Mouse (Mus musculus): Measurements from ENCODE around the gene Lipe. TPM values are rescaled to one million over a fixed set of nuclear protein-coding genes. Genes with fewer than 3 reads are reported as not detected.

Gene Lipe
- total RNA-seq, 1 experiment, result 3.8 TPM

GRCm38 (mm10) chr7:25411861-25412260 lies 13.4 kb upstream of the Lipe start:
- H3K4me3 ChIP-seq (ENCODE audit: insufficient read depth in 1 of 2, low read depth in 1 of 2, low read length in 2 of 2, poor library complexity in 1 of 2, severe bottlenecking in 1 of 2), result no peak overlapping the region
- no peaks in the 10 kb centered on the region for H3K9me3 ChIP-seq (ENCODE audit: control insufficient read depth, insufficient read depth, low read depth, low read length)
- H3K9ac ChIP-seq (ENCODE audit: insufficient read depth, low read depth, low read length, poor library complexity, severe bottlenecking), result no peak overlapping the region
- no peaks in the 10 kb centered on the region for H3K36me3 ChIP-seq (ENCODE audit: control insufficient read depth, insufficient read depth, low read length, poor library complexity, severe bottlenecking)
- TF ChIP-seq ZC3H11A (IDR thresholded peaks at IDR 0.05; ENCODE audit: borderline replicate concordance, low read depth, low read length) (no peak), HCFC1 (IDR thresholded peaks at IDR 0.05; ENCODE audit: borderline replicate concordance, insufficient read depth, low read length) (no peak), MAFK (IDR thresholded peaks at IDR 0.05; ENCODE audit: insufficient read depth, low read depth, low read length) (no peak), ZNF384 (IDR thresholded peaks at IDR 0.05; ENCODE audit: low read depth, low read length) (no peak), CHD2 (IDR thresholded peaks at IDR 0.05; ENCODE audit: low read depth, low read length) (no peak)
- no peak for DNase-seq (ENCODE audit: low read depth, low spot score)
- no peak overlapping the region for H3K27ac ChIP-seq (ENCODE audit: insufficient read depth, low read depth, low read length, poor library complexity, severe bottlenecking)
- in situ Hi-C loops (cut with MboI; ENCODE audit: low sequenced_read_pairs in 2 of 2, unreplicated experiment in 2 of 2), result no loop called here
- peaks cover 0 to 4% of the 10 kb centered on the region in 2 experiments; a peak in 1 of 4 replicates for H3K4me1 ChIP-seq (ENCODE audit: control insufficient read depth in 2 of 2, insufficient read depth in 2 of 2, low read length in 2 of 2, poor library complexity in 1 of 2)

DNA sequence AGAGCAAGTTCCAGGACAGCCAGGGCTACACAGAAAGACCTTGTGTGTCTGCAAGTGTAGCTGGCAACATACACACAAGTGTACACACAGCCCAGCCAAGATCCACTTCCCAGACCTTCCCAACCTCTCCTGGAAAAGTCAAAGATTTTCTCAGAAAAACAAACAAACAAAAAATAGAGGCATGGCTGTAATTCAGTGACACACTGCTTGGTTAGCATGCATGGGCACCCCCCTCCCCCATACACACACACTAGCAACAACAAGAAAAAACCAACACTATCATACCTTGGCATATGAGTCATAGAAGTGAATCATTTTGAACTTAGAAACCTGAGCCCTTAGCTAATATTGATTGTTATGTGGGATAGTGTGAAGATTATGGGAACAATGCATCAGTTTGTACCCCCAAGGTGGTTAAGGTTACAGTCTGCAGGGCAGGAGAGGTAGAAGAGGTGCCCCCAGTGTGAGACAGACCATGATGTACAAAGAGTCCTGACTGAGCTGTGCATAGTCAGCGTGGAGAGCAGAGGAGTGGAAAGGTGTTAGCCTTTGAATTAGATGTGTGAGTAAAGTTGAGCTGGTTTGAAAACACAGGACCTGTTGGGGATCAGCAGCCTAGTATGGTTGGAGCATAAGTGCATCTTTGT lies 12.6 kb upstream of the Lipe start:
- no peak for DNase-seq (ENCODE audit: low read depth, low spot score)
- H3K4me1 ChIP-seq (ENCODE audit: control insufficient read depth in 2 of 2, insufficient read depth in 2 of 2, low read length in 2 of 2, poor library complexity in 1 of 2), result peaks cover 0 to 4% of the 10 kb centered on the region in 2 experiments; a peak in 1 of 4 replicates
- in situ Hi-C loops (cut with MboI; ENCODE audit: low sequenced_read_pairs in 2 of 2, unreplicated experiment in 2 of 2), result no loop called here
- H3K36me3 ChIP-seq (ENCODE audit: control insufficient read depth, insufficient read depth, low read length, poor library complexity, severe bottlenecking), result no peaks in the 10 kb centered on the region
- no peak overlapping the region for H3K27ac ChIP-seq (ENCODE audit: insufficient read depth, low read depth, low read length, poor library complexity, severe bottlenecking)
- H3K9ac ChIP-seq (ENCODE audit: insufficient read depth, low read depth, low read length, poor library complexity, severe bottlenecking), result no peak overlapping the region
- TF ChIP-seq CHD2 (IDR thresholded peaks at IDR 0.05; ENCODE audit: low read depth, low read length), result no peak
- TF ChIP-seq ZNF384 (IDR thresholded peaks at IDR 0.05; ENCODE audit: low read depth, low read length), result no peak
- no peak for TF ChIP-seq ZC3H11A (IDR thresholded peaks at IDR 0.05; ENCODE audit: borderline replicate concordance, low read depth, low read length)
- TF ChIP-seq HCFC1 (IDR thresholded peaks at IDR 0.05; ENCODE audit: borderline replicate concordance, insufficient read depth, low read length), result no peak
- no peak for TF ChIP-seq MAFK (IDR thresholded peaks at IDR 0.05; ENCODE audit: insufficient read depth, low read depth, low read length)
- no peak overlapping the region for H3K4me3 ChIP-seq (ENCODE audit: insufficient read depth in 1 of 2, low read depth in 1 of 2, low read length in 2 of 2, poor library complexity in 1 of 2, severe bottlenecking in 1 of 2)
- H3K9me3 ChIP-seq (ENCODE audit: control insufficient read depth, insufficient read depth, low read depth, low read length), result no peaks in the 10 kb centered on the region

- in situ Hi-C loops (cut with MboI; ENCODE audit: low sequenced_read_pairs in 2 of 2, unreplicated experiment in 2 of 2), result no loop called here
- DNase-seq (ENCODE audit: low read depth, low spot score), result peak; percentile 82
Observed at GRCm38 (mm10) chr7:25409114-25409760, 10.7 kb upstream of the Lipe start.

GRCm38 (mm10) chr7:25406468-25406867 lies 8.0 kb upstream of the Lipe start:
- TF ChIP-seq MAFK (IDR thresholded peaks at IDR 0.05; ENCODE audit: insufficient read depth, low read depth, low read length), result no peak
- TF ChIP-seq CHD2 (IDR thresholded peaks at IDR 0.05; ENCODE audit: low read depth, low read length), result no peak
- TF ChIP-seq ZC3H11A (IDR thresholded peaks at IDR 0.05; ENCODE audit: borderline replicate concordance, low read depth, low read length), result no peak
- TF ChIP-seq ZNF384 (IDR thresholded peaks at IDR 0.05; ENCODE audit: low read depth, low read length), result no peak
- TF ChIP-seq HCFC1 (IDR thresholded peaks at IDR 0.05; ENCODE audit: borderline replicate concordance, insufficient read depth, low read length), result no peak
- in situ Hi-C loops (cut with MboI; ENCODE audit: low sequenced_read_pairs in 2 of 2, unreplicated experiment in 2 of 2), result no loop called here
- DNase-seq (ENCODE audit: low read depth, low spot score), result no peak
- no peaks in the 10 kb centered on the region for H3K36me3 ChIP-seq (ENCODE audit: control insufficient read depth, insufficient read depth, low read length, poor library complexity, severe bottlenecking)
- no peak overlapping the region for H3K27ac ChIP-seq (ENCODE audit: insufficient read depth, low read depth, low read length, poor library complexity, severe bottlenecking)
- H3K4me1 ChIP-seq (ENCODE audit: control insufficient read depth in 2 of 2, insufficient read depth in 2 of 2, low read length in 2 of 2, poor library complexity in 1 of 2), result peaks cover 0 to 3% of the 10 kb centered on the region in 2 experiments; a peak in 2 of 4 replicates
- H3K4me3 ChIP-seq (ENCODE audit: insufficient read depth in 1 of 2, low read depth in 1 of 2, low read length in 2 of 2, poor library complexity in 1 of 2, severe bottlenecking in 1 of 2), result no peak overlapping the region
- H3K9me3 ChIP-seq (ENCODE audit: control insufficient read depth, insufficient read depth, low read depth, low read length), result no peaks in the 10 kb centered on the region
- H3K9ac ChIP-seq (ENCODE audit: insufficient read depth, low read depth, low read length, poor library complexity, severe bottlenecking), result no peak overlapping the region

More at GRCm38 (mm10) chr7:25409114-25409760, 10.7 kb upstream of the Lipe start:
- Histone ChIP-seq H3K4me3 (ENCODE audit: insufficient read depth in 1 of 2, low read depth in 1 of 2, low read length in 2 of 2, poor library complexity in 1 of 2, severe bottlenecking in 1 of 2) (no peak overlapping the region), H3K9ac (ENCODE audit: insufficient read depth, low read depth, low read length, poor library complexity, severe bottlenecking) (no peak overlapping the region), H3K4me1 (ENCODE audit: control insufficient read depth in 2 of 2, insufficient read depth in 2 of 2, low read length in 2 of 2, poor library complexity in 1 of 2) (peaks cover 0 to 4% of the 10 kb centered on the region in 2 experiments; a peak in 1 of 4 replicates), H3K27ac (ENCODE audit: insufficient read depth, low read depth, low read length, poor library complexity, severe bottlenecking) (no peak overlapping the region), H3K36me3 (ENCODE audit: control insufficient read depth, insufficient read depth, low read length, poor library complexity, severe bottlenecking) (no peaks in the 10 kb centered on the region), H3K9me3 (ENCODE audit: control insufficient read depth, insufficient read depth, low read depth, low read length) (no peaks in the 10 kb centered on the region)
- no peak for TF ChIP-seq HCFC1 (IDR thresholded peaks at IDR 0.05; ENCODE audit: borderline replicate concordance, insufficient read depth, low read length)
- TF ChIP-seq ZNF384 (IDR thresholded peaks at IDR 0.05; ENCODE audit: low read depth, low read length), result no peak
- no peak for TF ChIP-seq MAFK (IDR thresholded peaks at IDR 0.05; ENCODE audit: insufficient read depth, low read depth, low read length)
- peak; percentile 17; the same call in 1 of the 2 replicates for TF ChIP-seq ZC3H11A (IDR thresholded peaks at IDR 0.05; ENCODE audit: borderline replicate concordance, low read depth, low read length)
- no peak for TF ChIP-seq CHD2 (IDR thresholded peaks at IDR 0.05; ENCODE audit: low read depth, low read length)

Data from ES-E14 (cell line).